Mouse (Mus musculus) heart, embryonic 14.5 days (tissue): Measurements from ENCODE around the gene Nmnat2. TPM values are rescaled to one million over a fixed set of nuclear protein-coding genes. Genes with fewer than 3 reads are reported as not detected.

ENCODE experiments used
- ATAC-seq: fragments of 200-750 bp; cut with Nextera tagmentation; 2 replicates; pipeline ENCODE4 v1.8.0; 2017; ENCODE audit warnings: low read depth, moderate TSS enrichment; ENCODE audit not compliant: insufficient number of reproducible peaks, insufficient read depth, low FRiP score
- H3K27ac ChIP-seq, 2 experiments: fragments of 200-500 bp in 1 of 2; fragments of 300-500 bp in 1 of 2; sonication (generic) in 1 of 2; replicated peaks in 1 of 2; 2 replicates each; pipeline ENCODE4 v1.5.1; 2012 to 2014; ENCODE audit warnings: low read depth in 2 of 2, low read length in 2 of 2, control low read depth in 1 of 2, mild to moderate bottlenecking in 1 of 2, mixed read lengths in 1 of 2; ENCODE audit not compliant: control insufficient read depth in 1 of 2, insufficient read depth in 1 of 2
- H3K27me3 ChIP-seq: fragments of 300-500 bp; sonication (generic); 2 replicates; pipeline ENCODE4 v1.6.1; 2014; ENCODE audit warnings: mild to moderate bottlenecking, low read length, control low read depth; ENCODE audit not compliant: control insufficient read depth, insufficient read depth
- H3K36me3 ChIP-seq: fragments of 300-500 bp; sonication (generic); 2 replicates; pipeline ENCODE4 v1.6.1; 2014; ENCODE audit warnings: mild to moderate bottlenecking, control low read depth, low read length, mixed read lengths; ENCODE audit not compliant: control insufficient read depth, insufficient read depth
- H3K4me1 ChIP-seq, 2 experiments: fragments of 200-500 bp in 1 of 2; fragments of 300-500 bp in 1 of 2; sonication (generic) in 1 of 2; 2 replicates each; pipeline ENCODE4 v1.6.1; 2012 to 2014; ENCODE audit warnings: low read length in 2 of 2, control low read depth in 1 of 2, mixed read lengths in 1 of 2; ENCODE audit not compliant: control insufficient read depth in 2 of 2, insufficient read depth in 2 of 2
- H3K4me2 ChIP-seq: fragments of 300-500 bp; sonication (generic); 2 replicates; pipeline ENCODE4 v1.6.1; 2014; ENCODE audit warnings: mild to moderate bottlenecking, low read length
- H3K4me3 ChIP-seq, 2 experiments: fragments of 200-500 bp in 1 of 2; fragments of 300-500 bp in 1 of 2; sonication (generic) in 1 of 2; 2 replicates each; pipeline ENCODE4 v1.5.1; 2012 to 2014; ENCODE audit warnings: low read length in 2 of 2, mild to moderate bottlenecking in 2 of 2, control low read depth in 1 of 2, low read depth in 1 of 2, moderate library complexity in 1 of 2; ENCODE audit not compliant: control insufficient read depth in 1 of 2, insufficient read depth in 1 of 2
- H3K9ac ChIP-seq: fragments of 300-500 bp; sonication (generic); 2 replicates; pipeline ENCODE4 v1.6.1; 2014; ENCODE audit warnings: mild to moderate bottlenecking, low read length
- H3K9me3 ChIP-seq: fragments of 300-500 bp; sonication (generic); 2 replicates; pipeline ENCODE4 v1.6.1; 2016; ENCODE audit warnings: low read length, control low read depth; ENCODE audit not compliant: control insufficient read depth
- WGBS: fragments of 180-500 bp; shearing (Covaris S2); extraction: QIAGEN DNeasy Blood & Tissue Kit; methylation state at CpG from one replicate; pipeline ENCODE4 v1.1.7; 2014; 5-methylcytosine and 5-hydroxymethylcytosine counted together
- polyA plus RNA-seq: library from polyadenylated mRNA; unstranded; fragments of >200 nt; fragmentation: Nextera tagmentation; extraction: Ambion mirVana; gene quantifications from 2 replicates; pipeline ENCODE4 v1.2.1, GENCODE M21; 2014

Nmnat2 gene
- polyA plus RNA-seq, 1 experiment from 2014 or later, result 1.1 TPM

- H3K4me2 ChIP-seq, result no peak overlapping the region
- H3K36me3 ChIP-seq, result no peaks in the 10 kb centered on the region
- H3K4me3 ChIP-seq, result no peak overlapping the region
- H3K9me3 ChIP-seq, result no peaks in the 10 kb centered on the region
- no peaks in the 10 kb centered on the region for H3K27me3 ChIP-seq
- no peak for ATAC-seq
- H3K9ac ChIP-seq, result no peak overlapping the region
- WGBS, result 53% methylated on average over 7 of the region's 7 CpGs
- no peak overlapping the region for H3K27ac ChIP-seq
- H3K4me1 ChIP-seq, result no peaks in the 10 kb centered on the region
These were observed 107.8 kb downstream of the Nmnat2 start for GRCm38 (mm10) chr1:153062547-153062946.

GRCm38 (mm10) chr1:153064784-153065390, 110.1 kb downstream of the Nmnat2 start:
- no peaks in the 10 kb centered on the region for H3K27me3 ChIP-seq
- no peaks in the 10 kb centered on the region for H3K36me3 ChIP-seq
- no peak overlapping the region for H3K4me3 ChIP-seq
- no peak for ATAC-seq
- no peak overlapping the region for H3K4me2 ChIP-seq
- no peak overlapping the region for H3K27ac ChIP-seq
- 77% methylated on average over 9 of the region's 9 CpGs for WGBS
- no peak overlapping the region for H3K9ac ChIP-seq
- H3K4me1 ChIP-seq, result no peaks in the 10 kb centered on the region
- no peaks in the 10 kb centered on the region for H3K9me3 ChIP-seq

- H3K36me3 ChIP-seq, result no peaks in the 10 kb centered on the region
- H3K9ac ChIP-seq, result no peak overlapping the region
- no peak overlapping the region for H3K4me2 ChIP-seq
- no peaks in the 10 kb centered on the region for H3K9me3 ChIP-seq
- WGBS, result 86% methylated on average over 12 of the region's 12 CpGs
- no peak overlapping the region for H3K27ac ChIP-seq
- H3K4me1 ChIP-seq, result no peaks in the 10 kb centered on the region
- no peak for ATAC-seq
- no peaks in the 10 kb centered on the region for H3K27me3 ChIP-seq
- no peak overlapping the region for H3K4me3 ChIP-seq
These were observed 110.9 kb downstream of the Nmnat2 start for GRCm38 (mm10) chr1:153065473-153066386.

- ATAC-seq, result no peak
- Histone ChIP-seq H3K4me1 (no peaks in the 10 kb centered on the region), H3K27ac (no peak overlapping the region), H3K27me3 (peaks cover 4% of the 10 kb centered on the region; the same call in 1 of the 2 replicates), H3K4me3 (no peak overlapping the region), H3K9me3 (no peaks in the 10 kb centered on the region), H3K9ac (no peak overlapping the region), H3K4me2 (no peak overlapping the region), H3K36me3 (no peaks in the 10 kb centered on the region)
- 81% methylated on average over 4 of the region's 4 CpGs for WGBS
These were observed 111.6 kb downstream of the Nmnat2 start for GRCm38 (mm10) chr1:153066387-153066781.

- no peak for ATAC-seq
- H3K4me1 ChIP-seq, result no peaks in the 10 kb centered on the region; a peak in 1 of 4 replicates
- 33% methylated on average over 16 of the region's 16 CpGs for WGBS
- H3K4me3 ChIP-seq, result peak overlapping the region; percentile 22; a peak in 3 of 4 replicates
- no peaks in the 10 kb centered on the region for H3K36me3 ChIP-seq
- H3K4me2 ChIP-seq, result peak overlapping the region; percentile 67
- peaks cover 27% of the 10 kb centered on the region for H3K27me3 ChIP-seq
- H3K9ac ChIP-seq, result no peak overlapping the region; the same call in 1 of the 2 replicates
- no peak overlapping the region for H3K27ac ChIP-seq
- no peaks in the 10 kb centered on the region for H3K9me3 ChIP-seq
These were observed 116.8 kb downstream of the Nmnat2 start for GRCm38 (mm10) chr1:153071563-153071962.

- Histone ChIP-seq H3K9ac (no peak overlapping the region), H3K27ac (no peak overlapping the region), H3K4me1 (no peaks in the 10 kb centered on the region; a peak in 1 of 4 replicates), H3K4me2 (peak overlapping the region; percentile 67), H3K9me3 (no peaks in the 10 kb centered on the region), H3K36me3 (no peaks in the 10 kb centered on the region), H3K4me3 (peak overlapping the region; percentile 22; a peak in 2 of 4 replicates), H3K27me3 (peaks cover 27% of the 10 kb centered on the region)
- no peak for ATAC-seq
- 21% methylated on average over 12 of the region's 12 CpGs for WGBS
These were observed 117.2 kb downstream of the Nmnat2 start for GRCm38 (mm10) chr1:153071995-153072394.

GRCm38 (mm10) chr1:153072711-153073110, 117.9 kb downstream of the Nmnat2 start:
- H3K4me2 ChIP-seq, result peak overlapping the region; percentile 67; the same call in 1 of the 2 replicates
- no peaks in the 10 kb centered on the region for H3K9me3 ChIP-seq
- WGBS, result 59% methylated on average over 10 of the region's 10 CpGs
- no peak for ATAC-seq
- no peak overlapping the region for H3K9ac ChIP-seq
- no peaks in the 10 kb centered on the region for H3K36me3 ChIP-seq
- 0 out of 4 replicates have a peak overlapping the region, but pooled peaks of 1 of the 2 experiments have one; percentile 22 for H3K4me3 ChIP-seq
- H3K4me1 ChIP-seq, result no peaks in the 10 kb centered on the region; a peak in 1 of 4 replicates
- peaks cover 27% of the 10 kb centered on the region for H3K27me3 ChIP-seq
- no peak overlapping the region for H3K27ac ChIP-seq
